Mouse (Mus musculus): ENCODE results near the gene Calhm2.
A peak's percentile ranks its signal among the peaks of the same experiment; 100 is the strongest.

The Calhm2 gene

GRCm38 (mm10) chr19:47137771-47138421 is at the start of gene Calhm2:
Gene Calhm2 (minus strand): TSS chr19:47138294.
- peak; percentile 64 to 70 for DNase-seq (ENCODE audit: low spot score in 2 of 2)

DNA sequence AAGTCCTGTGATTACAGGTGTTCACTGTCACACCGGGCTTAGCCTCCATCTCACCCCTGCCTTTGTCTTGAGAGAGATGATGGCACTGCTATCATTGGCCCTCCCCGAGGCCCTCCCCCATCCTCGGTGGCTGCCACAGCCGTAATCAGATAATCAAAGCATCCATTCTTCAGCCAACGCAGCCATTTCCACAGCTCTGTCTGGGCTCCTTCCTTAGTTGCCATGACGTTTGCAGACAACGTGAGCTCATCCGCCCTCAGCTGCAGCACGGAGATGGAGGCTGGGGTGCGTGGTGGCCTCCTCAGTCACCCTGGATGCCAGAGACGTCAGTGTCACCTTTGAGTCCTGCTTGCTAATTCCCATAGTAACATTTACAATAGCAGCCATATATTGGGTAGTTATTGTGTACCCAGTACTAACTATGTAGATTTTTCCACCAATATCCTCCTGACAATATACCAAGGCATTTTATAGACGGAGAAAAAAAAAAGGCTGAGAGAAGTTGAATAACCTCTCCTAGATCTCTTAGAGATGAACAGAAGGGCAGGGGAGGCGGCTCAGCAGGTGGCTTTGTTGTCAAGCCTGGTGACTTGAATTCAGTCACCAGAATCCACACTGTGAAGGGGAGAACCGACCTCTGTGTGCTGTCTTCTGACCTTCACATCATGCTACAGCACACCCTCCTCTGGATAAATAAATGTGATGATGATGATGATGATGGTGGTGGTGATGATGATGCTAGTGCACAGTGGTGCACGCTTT is 48.6 kb upstream of the Calhm2 start:
- peak; percentile 48 to 58 for DNase-seq (ENCODE audit: low spot score in 2 of 2)

GRCm38 (mm10) chr19:47184736-47185135 is 46.6 kb upstream of the Calhm2 start:
- DNase-seq (ENCODE audit: low spot score in 2 of 2), result no peak

DNA sequence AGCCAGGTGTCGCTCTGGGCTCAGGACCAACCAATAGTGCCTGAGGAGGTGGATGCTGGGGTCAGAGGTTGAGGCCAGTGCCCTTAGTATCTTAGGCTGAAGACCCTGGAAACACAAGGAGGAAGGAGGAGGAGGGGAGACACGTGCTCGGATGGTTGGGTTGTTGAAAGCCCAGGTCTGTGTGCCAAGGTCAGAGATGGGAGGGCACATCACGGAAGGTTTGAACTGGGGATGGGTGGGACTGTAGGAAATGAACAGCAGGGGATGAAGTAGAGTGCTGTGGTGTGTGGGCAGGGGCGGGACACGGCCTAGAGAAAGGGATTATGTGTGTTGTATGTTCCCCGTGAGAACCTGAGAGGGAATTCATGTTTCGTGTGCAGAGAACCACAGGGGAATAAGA is 46.1 kb upstream of the Calhm2 start:
- no peak for DNase-seq (ENCODE audit: low spot score in 2 of 2)

DNA sequence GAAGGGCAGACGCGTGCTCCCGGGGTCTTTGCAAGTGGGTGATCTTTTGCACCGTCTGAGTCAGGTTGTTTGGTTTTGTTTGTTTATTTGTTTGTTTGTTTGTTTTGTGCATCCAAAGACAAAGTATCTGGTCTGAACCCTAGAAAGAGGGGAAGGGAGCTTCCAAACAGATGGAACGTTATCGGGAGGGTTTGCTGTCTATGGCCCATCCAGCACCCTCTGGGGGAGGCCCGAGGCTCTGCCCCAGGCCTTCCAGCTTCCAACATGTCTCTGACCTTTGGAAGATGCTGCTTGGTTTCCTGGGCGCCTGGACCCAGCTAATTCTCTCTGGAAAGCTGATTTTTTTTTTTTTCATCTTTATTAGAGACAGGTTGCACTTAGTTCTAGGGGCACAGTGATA is 41.9 kb upstream of the Calhm2 start:
- DNase-seq (ENCODE audit: low spot score in 2 of 2), result no peak

GRCm38 (mm10) chr19:47179272-47179809 is 41.2 kb upstream of the Calhm2 start:
- DNase-seq (ENCODE audit: low spot score in 2 of 2), result peak; percentile 56 to 60

DNA sequence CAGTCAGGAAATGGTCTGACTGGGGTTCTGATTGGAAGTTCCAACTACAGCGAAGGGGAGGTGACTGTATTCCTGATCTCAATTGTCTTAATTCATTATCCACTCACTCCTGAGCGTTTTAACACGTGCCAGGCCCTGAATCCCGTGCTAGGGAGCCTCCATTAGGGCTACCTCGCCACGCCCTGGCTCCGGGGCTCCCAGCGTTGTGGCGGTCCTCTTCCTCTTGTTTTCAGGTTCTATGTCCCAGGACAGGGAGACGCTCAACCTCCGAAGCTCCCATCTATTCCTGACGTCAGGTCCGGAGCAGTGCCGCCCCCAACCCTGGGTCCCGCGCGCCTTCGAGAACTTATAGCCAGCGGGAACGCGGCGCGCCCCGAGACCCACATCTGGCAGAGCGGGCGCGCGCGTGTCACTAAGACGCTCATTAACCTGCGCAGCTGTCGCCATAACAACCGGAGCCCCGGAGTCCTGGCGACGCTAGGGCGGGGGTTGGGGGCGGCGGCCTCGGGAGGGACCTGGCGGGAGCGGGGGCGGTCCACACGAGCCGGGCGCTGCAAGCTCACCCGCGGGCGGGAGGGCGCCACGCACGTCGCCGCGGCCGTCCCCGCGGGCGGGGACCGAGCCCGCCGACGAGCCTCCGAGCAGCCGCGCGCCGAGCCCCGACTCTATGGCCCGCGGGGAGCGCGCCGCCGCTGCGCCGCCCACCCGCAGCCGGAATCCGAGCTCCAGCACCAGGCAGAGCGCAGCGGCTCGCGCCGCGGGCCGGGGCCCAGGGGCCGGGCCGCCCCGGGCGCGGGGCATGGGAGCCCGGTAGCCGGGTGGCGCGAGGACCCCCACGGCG is 40.6 kb upstream of the Calhm2 start, which contains the start of gene Neurl1a:
Gene Neurl1a (plus strand): TSS at position 390 of the 841 bp plus-strand sequence.
- peak; percentile 66 to 72 for DNase-seq (ENCODE audit: low spot score in 2 of 2)

GRCm38 (mm10) chr19:47178001-47178400 is 39.9 kb upstream of the Calhm2 start:
- peak in 1 of 2 experiments; percentile 59 for DNase-seq (ENCODE audit: low spot score in 2 of 2)

DNA sequence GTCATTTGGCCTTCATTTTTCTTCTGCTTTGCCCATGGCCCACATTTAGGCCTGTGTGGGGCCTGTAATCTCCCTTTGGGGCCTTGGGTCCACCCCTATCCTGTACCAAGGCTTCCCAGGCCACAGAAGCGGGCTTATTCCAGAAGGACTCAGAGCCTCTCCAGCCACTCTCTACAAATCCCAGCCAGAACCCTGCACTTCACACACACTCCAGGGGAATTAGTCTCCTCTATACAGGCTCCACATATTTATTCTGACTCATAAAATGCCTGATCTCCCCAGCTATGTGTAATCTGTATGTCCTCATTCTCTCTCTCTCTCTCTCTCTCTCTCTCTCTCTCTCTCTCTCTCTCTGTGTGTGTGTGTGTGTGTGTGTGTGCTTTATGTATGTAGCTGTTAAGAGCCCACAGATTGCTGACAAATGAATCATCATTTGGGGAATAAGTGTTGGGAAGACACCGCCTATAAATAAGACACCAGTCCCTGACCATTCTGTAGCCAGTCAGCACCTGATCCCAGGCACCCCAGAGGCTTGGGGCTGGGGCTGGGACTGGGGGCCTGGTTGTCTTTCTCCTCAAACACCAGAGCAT is 38.9 kb upstream of the Calhm2 start:
- no peak for DNase-seq (ENCODE audit: low spot score in 2 of 2)

GRCm38 (mm10) chr19:47175472-47175871 is 37.4 kb upstream of the Calhm2 start:
- DNase-seq (ENCODE audit: low spot score in 2 of 2), result no peak

- no peak for DNase-seq (ENCODE audit: low spot score in 2 of 2)
Measured at GRCm38 (mm10) chr19:47174515-47174914, 36.4 kb upstream of the Calhm2 start.

GRCm38 (mm10) chr19:47168793-47169412 is 30.8 kb upstream of the Calhm2 start:
- peak; percentile 93 for DNase-seq (ENCODE audit: low spot score in 2 of 2)

DNA sequence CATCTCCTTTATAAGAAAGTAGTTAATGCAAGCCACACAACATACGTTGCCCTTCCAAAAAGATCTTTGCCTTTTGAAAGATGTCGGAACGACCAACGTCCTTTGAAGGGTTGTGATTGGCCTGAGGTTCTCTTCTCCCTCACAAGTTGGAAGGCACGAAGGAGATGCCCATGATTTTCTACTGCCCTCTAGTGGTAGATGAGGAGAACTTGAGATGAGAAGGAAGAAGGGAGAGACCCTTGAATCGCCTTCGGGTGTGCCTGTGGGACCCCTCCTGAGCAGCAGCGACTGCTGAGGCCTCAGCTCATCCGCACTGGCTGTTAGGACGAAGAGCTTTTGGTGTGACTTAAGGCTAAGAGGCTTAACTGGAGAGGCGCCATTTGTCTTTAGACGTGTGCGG is 30.1 kb upstream of the Calhm2 start:
- DNase-seq (ENCODE audit: low spot score in 2 of 2), result no peak

DNA sequence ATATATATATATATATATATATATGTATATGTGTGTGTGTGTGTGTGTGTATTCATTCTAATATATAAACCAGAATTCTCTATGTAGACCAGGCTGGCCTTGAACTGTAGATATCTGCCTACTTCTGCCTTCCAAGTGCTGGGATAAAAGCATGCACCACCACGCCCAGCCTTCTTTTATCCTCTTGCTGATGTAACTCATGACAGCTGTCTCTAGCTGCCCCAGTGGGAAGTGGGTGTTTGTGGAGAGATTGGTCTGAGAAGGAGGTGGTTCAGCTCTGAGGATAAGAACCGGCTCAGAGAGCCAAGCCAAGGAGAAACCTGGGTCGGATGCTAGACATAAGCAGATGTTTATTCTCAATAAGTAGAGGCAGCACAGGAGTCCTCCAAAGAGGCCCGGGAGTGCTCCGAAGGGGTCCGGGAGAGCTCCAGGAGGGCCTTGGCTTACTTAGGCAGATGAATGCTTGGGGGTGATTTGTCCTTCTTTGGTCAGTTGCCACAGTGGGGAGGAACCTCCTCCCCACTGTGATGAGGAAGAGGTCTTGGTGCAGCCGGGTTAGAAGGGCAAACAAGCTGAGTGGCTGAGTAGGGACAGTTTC is 29.6 kb upstream of the Calhm2 start:
- no peak for DNase-seq (ENCODE audit: low spot score in 2 of 2)

- DNase-seq (ENCODE audit: low spot score in 2 of 2), result no peak
Measured at GRCm38 (mm10) chr19:47166758-47167157, 28.7 kb upstream of the Calhm2 start.

- no peak for DNase-seq (ENCODE audit: low spot score in 2 of 2)
Measured at GRCm38 (mm10) chr19:47163176-47163744, 25.2 kb upstream of the Calhm2 start.

DNA sequence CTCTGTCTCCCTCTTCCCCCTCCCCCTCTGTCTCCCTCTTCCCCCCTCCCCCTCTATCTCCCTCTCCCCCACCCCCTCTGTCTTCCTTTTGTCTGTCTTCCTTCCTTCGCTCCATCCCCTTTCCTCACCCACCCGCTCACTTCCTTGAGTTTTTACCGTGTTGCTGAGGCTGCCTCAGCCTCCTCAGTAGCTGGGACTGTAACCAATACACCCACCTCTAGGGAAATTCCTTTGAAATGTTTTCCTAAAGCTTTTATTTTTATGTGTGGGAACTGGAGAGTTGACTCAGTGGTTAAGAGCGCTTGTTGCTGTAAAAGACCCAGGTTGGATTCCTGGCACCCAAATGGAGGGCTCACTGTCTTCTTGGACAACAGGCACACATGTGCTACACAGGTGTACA is 23.6 kb upstream of the Calhm2 start:
- no peak for DNase-seq (ENCODE audit: low spot score in 2 of 2)

GRCm38 (mm10) chr19:47157664-47158063 is 19.6 kb upstream of the Calhm2 start, which contains the start of gene Calhm3:
Gene Calhm3 (minus strand): TSS chr19:47157764.
- DNase-seq (ENCODE audit: low spot score in 2 of 2), result no peak

- DNase-seq (ENCODE audit: low spot score in 2 of 2), result no peak
Measured at GRCm38 (mm10) chr19:47153767-47154166, 15.7 kb upstream of the Calhm2 start.

DNA sequence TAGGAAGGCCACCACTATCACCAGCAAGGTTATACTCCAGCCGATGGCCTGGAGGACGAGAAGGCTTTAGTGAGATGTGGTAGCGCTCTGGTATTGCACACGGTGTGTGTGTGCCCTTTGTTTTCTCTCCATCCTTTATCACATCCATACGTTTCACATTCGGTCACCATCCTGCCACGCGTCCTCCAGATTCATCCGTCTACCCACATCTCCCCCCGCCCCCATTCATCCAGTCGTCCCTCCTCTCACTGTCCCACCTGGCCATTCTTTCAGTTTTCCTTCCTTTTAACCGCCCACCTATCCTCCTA is 13.9 kb upstream of the Calhm2 start:
- DNase-seq (ENCODE audit: low spot score in 2 of 2), result no peak

Data from right cerebral cortex, adult 2 months (tissue).